Mouse (Mus musculus) 3134 (cell line): ENCODE measurements around the gene Gm4340.
"Not testable (repeated sequence)": the region's sequence is repeated elsewhere in the genome, so short reads cannot be mapped to it uniquely, and the experiment has no call there.

Experiments
- DNase-seq: peaks from one replicate; pipeline ENCODE4 v3.0.0-alpha.2; 2011; ENCODE audit warnings: low spot score; ENCODE audit not compliant: insufficient read length; ENCODE audit errors: extremely low read depth

Gene Gm4340

DNA sequence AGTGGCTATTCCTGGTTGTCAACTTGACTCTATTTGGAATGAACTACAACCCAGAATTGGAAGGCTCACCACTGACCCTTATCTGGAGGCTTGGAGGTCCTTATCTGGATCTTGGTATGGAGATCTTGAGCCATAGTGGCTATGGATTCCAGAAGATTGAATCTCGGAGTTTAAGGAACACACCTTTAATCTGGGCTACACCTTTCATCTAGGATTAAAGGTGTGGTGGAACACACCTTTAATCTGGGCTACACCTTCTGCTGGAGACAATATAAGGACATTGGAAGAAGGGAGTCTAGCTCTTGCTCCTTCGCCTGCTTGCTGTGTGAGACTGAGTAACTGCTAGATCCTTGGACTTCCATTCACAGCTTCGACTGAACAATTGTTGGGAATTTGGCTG lies at the start of gene Gm4340:
TSS of gene Gm4340 (plus strand) at position 301 of the 400 bp plus-strand sequence.
- not testable (repeated sequence) for DNase-seq

DNA sequence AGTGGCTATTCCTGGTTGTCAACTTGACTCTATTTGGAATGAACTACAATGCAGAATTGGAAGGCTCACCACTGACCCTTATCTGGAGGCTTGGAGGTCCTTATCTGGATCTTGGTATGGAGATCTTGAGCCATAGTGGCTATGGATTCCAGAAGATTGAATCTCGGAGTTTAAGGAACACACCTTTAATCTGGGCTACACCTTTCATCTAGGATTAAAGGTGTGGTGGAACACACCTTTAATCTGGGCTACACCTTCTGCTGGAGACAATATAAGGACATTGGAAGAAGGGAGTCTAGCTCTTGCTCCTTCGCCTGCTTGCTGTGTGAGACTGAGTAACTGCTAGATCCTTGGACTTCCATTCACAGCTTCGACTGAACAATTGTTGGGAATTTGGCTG lies 42.6 kb upstream of the Gm4340 start, which contains the start of gene Gm6763:
TSS of gene Gm6763 (plus strand) at position 301 of the 400 bp plus-strand sequence.
- not testable (repeated sequence) for DNase-seq

DNA sequence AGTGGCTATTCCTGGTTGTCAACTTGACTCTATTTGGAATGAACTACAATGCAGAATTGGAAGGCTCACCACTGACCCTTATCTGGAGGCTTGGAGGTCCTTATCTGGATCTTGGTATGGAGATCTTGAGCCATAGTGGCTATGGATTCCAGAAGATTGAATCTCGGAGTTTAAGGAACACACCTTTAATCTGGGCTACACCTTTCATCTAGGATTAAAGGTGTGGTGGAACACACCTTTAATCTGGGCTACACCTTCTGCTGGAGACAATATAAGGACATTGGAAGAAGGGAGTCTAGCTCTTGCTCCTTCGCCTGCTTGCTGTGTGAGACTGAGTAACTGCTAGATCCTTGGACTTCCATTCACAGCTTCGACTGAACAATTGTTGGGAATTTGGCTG lies 34.1 kb upstream of the Gm4340 start, which contains the start of gene Gm8764:
TSS of gene Gm8764 (plus strand) at position 301 of the 400 bp plus-strand sequence.
- DNase-seq = not testable (repeated sequence)

DNA sequence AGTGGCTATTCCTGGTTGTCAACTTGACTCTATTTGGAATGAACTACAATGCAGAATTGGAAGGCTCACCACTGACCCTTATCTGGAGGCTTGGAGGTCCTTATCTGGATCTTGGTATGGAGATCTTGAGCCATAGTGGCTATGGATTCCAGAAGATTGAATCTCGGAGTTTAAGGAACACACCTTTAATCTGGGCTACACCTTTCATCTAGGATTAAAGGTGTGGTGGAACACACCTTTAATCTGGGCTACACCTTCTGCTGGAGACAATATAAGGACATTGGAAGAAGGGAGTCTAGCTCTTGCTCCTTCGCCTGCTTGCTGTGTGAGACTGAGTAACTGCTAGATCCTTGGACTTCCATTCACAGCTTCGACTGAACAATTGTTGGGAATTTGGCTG lies 25.6 kb upstream of the Gm4340 start, which contains the start of gene Gm21304:
TSS of gene Gm21304 (plus strand) at position 301 of the 400 bp plus-strand sequence.
- not testable (repeated sequence) for DNase-seq

DNA sequence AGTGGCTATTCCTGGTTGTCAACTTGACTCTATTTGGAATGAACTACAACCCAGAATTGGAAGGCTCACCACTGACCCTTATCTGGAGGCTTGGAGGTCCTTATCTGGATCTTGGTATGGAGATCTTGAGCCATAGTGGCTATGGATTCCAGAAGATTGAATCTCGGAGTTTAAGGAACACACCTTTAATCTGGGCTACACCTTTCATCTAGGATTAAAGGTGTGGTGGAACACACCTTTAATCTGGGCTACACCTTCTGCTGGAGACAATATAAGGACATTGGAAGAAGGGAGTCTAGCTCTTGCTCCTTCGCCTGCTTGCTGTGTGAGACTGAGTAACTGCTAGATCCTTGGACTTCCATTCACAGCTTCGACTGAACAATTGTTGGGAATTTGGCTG lies 17.1 kb upstream of the Gm4340 start, which contains the start of gene Gm21312:
TSS of gene Gm21312 (plus strand) at position 301 of the 400 bp plus-strand sequence.
- not testable (repeated sequence) for DNase-seq

DNA sequence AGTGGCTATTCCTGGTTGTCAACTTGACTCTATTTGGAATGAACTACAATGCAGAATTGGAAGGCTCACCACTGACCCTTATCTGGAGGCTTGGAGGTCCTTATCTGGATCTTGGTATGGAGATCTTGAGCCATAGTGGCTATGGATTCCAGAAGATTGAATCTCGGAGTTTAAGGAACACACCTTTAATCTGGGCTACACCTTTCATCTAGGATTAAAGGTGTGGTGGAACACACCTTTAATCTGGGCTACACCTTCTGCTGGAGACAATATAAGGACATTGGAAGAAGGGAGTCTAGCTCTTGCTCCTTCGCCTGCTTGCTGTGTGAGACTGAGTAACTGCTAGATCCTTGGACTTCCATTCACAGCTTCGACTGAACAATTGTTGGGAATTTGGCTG lies 8.6 kb upstream of the Gm4340 start, which contains the start of gene Gm20765:
TSS of gene Gm20765 (plus strand) at position 301 of the 400 bp plus-strand sequence.
- not testable (repeated sequence) for DNase-seq

DNA sequence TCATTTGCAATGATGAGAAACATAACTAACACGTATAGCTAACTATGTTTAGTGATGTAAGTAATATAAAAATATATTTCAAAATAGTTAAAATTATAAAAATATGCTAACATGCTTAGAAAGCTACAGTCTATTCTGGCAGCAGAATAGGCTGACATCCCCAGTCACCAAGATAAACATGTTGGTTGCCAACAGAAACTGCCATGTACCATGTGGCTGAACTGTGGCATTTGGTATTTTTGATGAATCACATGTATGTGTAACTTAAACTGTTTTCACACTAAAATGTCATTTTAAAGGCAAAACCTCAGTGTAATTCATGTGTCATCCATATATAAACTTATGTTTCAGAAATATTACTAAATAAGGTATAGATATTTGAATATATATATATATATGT lies 15.8 kb downstream of the Gm4340 start:
- no peak for DNase-seq

DNA sequence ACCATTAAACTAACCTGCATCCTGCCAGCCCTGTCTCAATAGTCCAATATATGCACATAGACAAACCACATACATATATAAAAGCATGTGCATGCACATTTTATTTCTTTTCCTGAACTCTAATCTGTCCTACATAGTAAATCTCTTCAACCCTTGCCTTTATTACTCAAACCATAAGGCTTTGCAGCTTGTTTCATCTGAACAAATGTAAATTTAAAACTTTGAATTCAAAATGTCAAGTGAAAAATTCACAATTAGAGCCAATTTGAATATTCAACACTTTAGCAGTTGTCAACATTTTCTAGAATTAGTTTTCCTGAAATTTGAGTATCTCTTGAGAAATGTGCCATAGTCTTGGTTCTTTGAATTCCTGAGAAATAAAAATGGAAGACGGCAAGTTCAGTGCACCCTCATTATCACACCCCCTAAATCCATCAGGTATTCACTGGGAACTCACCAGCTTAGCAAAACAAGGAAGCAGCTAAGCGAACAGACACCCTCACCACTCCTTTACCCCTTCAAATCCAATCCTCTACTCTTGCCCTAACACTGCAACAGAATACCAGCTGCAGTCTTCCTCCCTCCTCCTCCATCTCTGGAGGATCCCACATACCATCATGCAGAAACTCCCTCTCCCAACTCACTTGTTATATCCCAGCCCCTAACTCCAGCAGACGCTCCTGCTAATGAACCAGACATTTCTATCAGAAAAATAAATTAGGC lies 16.6 kb downstream of the Gm4340 start:
- no peak for DNase-seq

DNA sequence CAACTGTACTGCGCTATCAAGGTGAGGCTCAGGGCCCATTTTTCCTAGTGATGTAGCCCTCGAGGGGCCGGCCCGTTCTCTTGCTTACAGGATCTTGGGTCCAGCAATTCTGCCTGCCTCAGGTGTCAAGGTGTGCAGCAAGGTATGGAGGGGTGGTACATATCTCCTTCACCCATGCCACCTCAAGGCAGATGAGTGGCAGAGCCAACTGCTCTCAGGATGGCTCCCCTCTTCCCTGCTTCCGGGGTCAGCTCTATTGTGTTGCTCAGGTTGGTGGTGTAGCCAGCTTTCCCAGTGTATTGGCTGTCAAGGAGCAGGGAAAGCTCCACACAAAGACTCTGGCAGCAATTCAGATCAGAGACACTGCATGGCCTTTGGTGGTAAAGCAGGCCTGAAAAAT lies 20.7 kb downstream of the Gm4340 start:
- DNase-seq = no peak

DNA sequence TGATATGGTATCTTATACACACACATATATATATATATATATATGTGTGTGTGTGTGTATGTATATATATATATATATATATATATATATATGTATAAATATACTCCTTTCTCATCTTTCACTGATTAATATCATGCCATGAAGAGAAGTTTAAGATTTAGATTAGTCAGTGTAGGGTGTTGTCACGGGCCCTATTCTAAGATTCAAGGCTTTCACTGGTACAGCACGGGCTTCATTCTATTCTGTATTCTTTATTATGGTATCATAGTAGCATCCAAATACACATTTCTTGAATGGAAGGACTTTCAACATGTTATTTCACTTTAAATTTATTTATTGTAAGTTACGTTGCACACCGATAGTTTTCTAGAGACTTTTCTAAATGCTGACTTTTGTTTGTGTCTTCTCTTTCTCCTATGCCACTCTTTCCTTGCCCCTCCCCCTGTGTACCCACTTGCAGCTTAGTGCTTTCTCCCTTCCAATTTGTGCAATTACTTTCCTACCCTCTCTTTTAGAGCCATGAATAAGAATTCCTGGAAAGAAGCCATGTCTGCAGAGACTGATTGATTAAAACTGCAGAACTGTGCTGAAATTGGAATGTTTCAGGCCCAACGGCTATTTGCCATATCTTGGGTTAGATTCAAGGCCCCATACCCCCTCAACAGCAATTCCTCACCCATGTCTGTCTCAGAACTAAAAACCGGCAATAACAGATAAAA lies 26.6 kb downstream of the Gm4340 start:
- no peak for DNase-seq
